Mouse (Mus musculus) lung, embryonic 15.5 days (tissue): ENCODE data around the gene Gm11127. TPM values are rescaled to one million over a fixed set of nuclear protein-coding genes. Genes with fewer than 3 reads are reported as not detected.
"Not testable (repeated sequence)": the region's sequence is repeated elsewhere in the genome, so short reads cannot be mapped to it uniquely, and the experiment has no call there.

Experiments used
- ATAC-seq: fragments of 200-750 bp; cut with Nextera tagmentation; 2 replicates; pipeline ENCODE4 v1.8.0; 2017; ENCODE audit warnings: moderate number of reproducible peaks, borderline replicate concordance; ENCODE audit not compliant: low FRiP score, low TSS enrichment; ENCODE audit errors: extremely low read depth
- H3K27ac ChIP-seq: fragments of 300-500 bp; sonication (generic); 2 replicates; pipeline ENCODE4 v1.5.1; 2015; ENCODE audit warnings: moderate library complexity, mild to moderate bottlenecking, inconsistent platforms
- H3K27me3 ChIP-seq: fragments of 300-500 bp; sonication (generic); 2 replicates; pipeline ENCODE4 v1.6.1; 2015; ENCODE audit warnings: inconsistent platforms
- H3K36me3 ChIP-seq: fragments of 300-500 bp; sonication (generic); 2 replicates; pipeline ENCODE4 v1.6.1; 2015; ENCODE audit warnings: inconsistent platforms
- H3K4me1 ChIP-seq: fragments of 300-500 bp; sonication (generic); 2 replicates; pipeline ENCODE4 v1.6.1; 2015; ENCODE audit warnings: inconsistent platforms
- H3K4me2 ChIP-seq: fragments of 300-500 bp; sonication (generic); 2 replicates; pipeline ENCODE4 v1.6.1; 2015; ENCODE audit warnings: inconsistent platforms, mild to moderate bottlenecking, moderate library complexity
- H3K4me3 ChIP-seq: fragments of 300-500 bp; sonication (generic); 2 replicates; pipeline ENCODE4 v1.5.1; 2015; ENCODE audit warnings: mild to moderate bottlenecking, inconsistent platforms
- H3K9ac ChIP-seq: fragments of 300-500 bp; sonication (generic); 2 replicates; pipeline ENCODE4 v1.6.1; 2015; ENCODE audit warnings: inconsistent platforms
- H3K9me3 ChIP-seq: fragments of 300-500 bp; sonication (generic); 2 replicates; pipeline ENCODE4 v1.6.1; 2016; ENCODE audit warnings: inconsistent platforms
- WGBS: fragments of 180-500 bp; shearing (Covaris S2); methylation state at CpG from one replicate; pipeline ENCODE4 v1.1.7; 2015; 5-methylcytosine and 5-hydroxymethylcytosine counted together
- polyA plus RNA-seq: library from polyadenylated mRNA; unstranded; fragments of >200 nt; fragmentation: Nextera tagmentation; extraction: Ambion mirVana; gene quantifications from 2 replicates; pipeline ENCODE4 v1.2.1, GENCODE M21; 2015

Gm11127 gene
- not detected in 2 replicates for polyA plus RNA-seq

- WGBS: 59% methylated on average over 1 of the region's 1 CpGs
- H3K4me3 ChIP-seq: not testable (repeated sequence)
Measured at GRCm38 (mm10) chr17:36058362-36058761, at the start of gene Gm11127. Gm11127 (minus strand) TSS chr17:36058371.

GRCm38 (mm10) chr17:36102091-36102490 lies 43.9 kb upstream of the Gm11127 start:
- not testable (repeated sequence) for H3K27me3 ChIP-seq, H3K27ac ChIP-seq, H3K36me3 ChIP-seq, ATAC-seq, H3K4me1 ChIP-seq, H3K9ac ChIP-seq, H3K4me3 ChIP-seq, H3K9me3 ChIP-seq, H3K4me2 ChIP-seq
- WGBS: 90% methylated on average over 12 of the region's 12 CpGs

More at GRCm38 (mm10) chr17:36058362-36058761, at the start of gene Gm11127:
- not testable (repeated sequence) for H3K4me2 ChIP-seq, H3K27me3 ChIP-seq, H3K27ac ChIP-seq, H3K4me1 ChIP-seq, H3K36me3 ChIP-seq, H3K9me3 ChIP-seq, H3K9ac ChIP-seq, ATAC-seq

GRCm38 (mm10) chr17:36099603-36100002 lies 41.4 kb upstream of the Gm11127 start:
- H3K27ac ChIP-seq, H3K27me3 ChIP-seq, H3K4me2 ChIP-seq, H3K9me3 ChIP-seq, H3K9ac ChIP-seq, H3K4me1 ChIP-seq, ATAC-seq, H3K4me3 ChIP-seq, H3K36me3 ChIP-seq: not testable (repeated sequence)
- WGBS: 65% methylated on average over 2 of the region's 2 CpGs

GRCm38 (mm10) chr17:36093936-36094335 lies 35.8 kb upstream of the Gm11127 start:
- Histone ChIP-seq H3K27ac (no peak overlapping the region), H3K4me2 (no peak overlapping the region), H3K9ac (no peak overlapping the region), H3K36me3 (no peaks in the 10 kb centered on the region), H3K9me3 (no peaks in the 10 kb centered on the region), H3K4me1 (no peaks in the 10 kb centered on the region), H3K4me3 (no peak overlapping the region), H3K27me3 (no peaks in the 10 kb centered on the region)
- ATAC-seq: no peak
- WGBS: 16% methylated on average over 3 of the region's 3 CpGs

GRCm38 (mm10) chr17:36092520-36092919 lies 34.3 kb upstream of the Gm11127 start:
- not testable (repeated sequence) for H3K27me3 ChIP-seq, H3K27ac ChIP-seq, H3K4me3 ChIP-seq, H3K4me1 ChIP-seq, H3K36me3 ChIP-seq, ATAC-seq, H3K9ac ChIP-seq, H3K4me2 ChIP-seq, H3K9me3 ChIP-seq

GRCm38 (mm10) chr17:36091933-36092332 lies 33.8 kb upstream of the Gm11127 start:
- no CpG with 5 or more reads among the region's 2 CpGs for WGBS
- not testable (repeated sequence) for H3K4me1 ChIP-seq, H3K27me3 ChIP-seq, H3K4me2 ChIP-seq, H3K4me3 ChIP-seq, H3K36me3 ChIP-seq, H3K27ac ChIP-seq, ATAC-seq, H3K9me3 ChIP-seq, H3K9ac ChIP-seq

GRCm38 (mm10) chr17:36085976-36086375 lies 27.8 kb upstream of the Gm11127 start:
- WGBS: 36% methylated on average over 1 of the region's 1 CpGs
- not testable (repeated sequence) for ATAC-seq, H3K27ac ChIP-seq, H3K4me3 ChIP-seq, H3K4me1 ChIP-seq, H3K36me3 ChIP-seq, H3K9me3 ChIP-seq, H3K9ac ChIP-seq, H3K4me2 ChIP-seq
- H3K27me3 ChIP-seq: peaks cover 33% of the 10 kb centered on the region

- 0 out of 2 replicates have a peak, but pooled peaks have one; percentile 11 for ATAC-seq
- peak overlapping the region; percentile 17; the same call in 1 of the 2 replicates for H3K9ac ChIP-seq
- H3K4me2 ChIP-seq: peak overlapping the region; percentile 97
- WGBS: under 1% methylated on average over 41 of the region's 42 CpGs
- no peaks in the 10 kb centered on the region for H3K36me3 ChIP-seq
- H3K27ac ChIP-seq: no peak overlapping the region
- peaks cover 33% of the 10 kb centered on the region for H3K27me3 ChIP-seq
- no peaks in the 10 kb centered on the region for H3K9me3 ChIP-seq
- H3K4me1 ChIP-seq: 0 out of 2 replicates have a peak, but pooled peaks cover 4% of the 10 kb centered on the region
- peak overlapping the region; percentile 53 for H3K4me3 ChIP-seq
Measured at GRCm38 (mm10) chr17:36083870-36084451, 25.8 kb upstream of the Gm11127 start.

- Histone ChIP-seq H3K27me3 (peaks cover 33% of the 10 kb centered on the region), H3K4me3 (peak overlapping the region; percentile 53), H3K27ac (no peak overlapping the region), H3K4me1 (0 out of 2 replicates have a peak, but pooled peaks cover 4% of the 10 kb centered on the region), H3K9me3 (no peaks in the 10 kb centered on the region), H3K4me2 (peak overlapping the region; percentile 97), H3K9ac (peak overlapping the region; percentile 17; the same call in 1 of the 2 replicates), H3K36me3 (no peaks in the 10 kb centered on the region)
- under 1% methylated on average over 46 of the region's 46 CpGs for WGBS
- ATAC-seq: peak; percentile 78; the same call in 1 of the 2 replicates
Measured at GRCm38 (mm10) chr17:36083266-36083869, 25.2 kb upstream of the Gm11127 start.

- H3K27ac ChIP-seq, H3K9me3 ChIP-seq, ATAC-seq, H3K9ac ChIP-seq, H3K36me3 ChIP-seq, H3K4me1 ChIP-seq: not testable (repeated sequence)
- Histone ChIP-seq H3K27me3 (peaks cover 33% of the 10 kb centered on the region), H3K4me2 (peak overlapping the region; percentile 97), H3K4me3 (peak overlapping the region; percentile 53)
- 22% methylated on average over 6 of the region's 6 CpGs for WGBS
Measured at GRCm38 (mm10) chr17:36082519-36083232, 24.5 kb upstream of the Gm11127 start.

- ATAC-seq, H3K4me1 ChIP-seq, H3K9ac ChIP-seq, H3K36me3 ChIP-seq, H3K4me3 ChIP-seq, H3K27ac ChIP-seq, H3K4me2 ChIP-seq, H3K9me3 ChIP-seq: not testable (repeated sequence)
- H3K27me3 ChIP-seq: peaks cover 33% of the 10 kb centered on the region
Measured at GRCm38 (mm10) chr17:36081901-36082300, 23.7 kb upstream of the Gm11127 start.

GRCm38 (mm10) chr17:36060829-36061228 lies 2.7 kb upstream of the Gm11127 start:
- Histone ChIP-seq H3K9ac (no peak overlapping the region), H3K27me3 (no peaks in the 10 kb centered on the region), H3K4me2 (no peak overlapping the region), H3K4me3 (no peak overlapping the region), H3K27ac (no peak overlapping the region), H3K36me3 (no peaks in the 10 kb centered on the region), H3K4me1 (no peaks in the 10 kb centered on the region), H3K9me3 (no peaks in the 10 kb centered on the region)
- 0 out of 2 replicates have a peak, but pooled peaks have one; percentile 19 for ATAC-seq
- WGBS: 22% methylated on average over 2 of the region's 2 CpGs
